Mouse (Mus musculus) G1E-ER4 (cell line): ENCODE data around the gene Sp2. TPM values are rescaled to one million over a fixed set of nuclear protein-coding genes. Genes with fewer than 3 reads are reported as not detected.
A peak's percentile ranks its signal among the peaks of the same experiment; 100 is the strongest.

Experiments used
- GATA1 ChIP-seq: IDR thresholded peaks from one replicate; pipeline ENCODE4 v1.8.0; 2012; ENCODE audit warnings: low read length, inconsistent platforms
- polyA plus RNA-seq: library from polyadenylated mRNA; stranded (reverse); fragments of >175 nt; gene quantifications from 2 replicates; pipeline ENCODE4 v1.2.3, GENCODE M21; 2012

The Sp2 gene
- polyA plus RNA-seq, 1 experiment: 55.9 TPM

DNA sequence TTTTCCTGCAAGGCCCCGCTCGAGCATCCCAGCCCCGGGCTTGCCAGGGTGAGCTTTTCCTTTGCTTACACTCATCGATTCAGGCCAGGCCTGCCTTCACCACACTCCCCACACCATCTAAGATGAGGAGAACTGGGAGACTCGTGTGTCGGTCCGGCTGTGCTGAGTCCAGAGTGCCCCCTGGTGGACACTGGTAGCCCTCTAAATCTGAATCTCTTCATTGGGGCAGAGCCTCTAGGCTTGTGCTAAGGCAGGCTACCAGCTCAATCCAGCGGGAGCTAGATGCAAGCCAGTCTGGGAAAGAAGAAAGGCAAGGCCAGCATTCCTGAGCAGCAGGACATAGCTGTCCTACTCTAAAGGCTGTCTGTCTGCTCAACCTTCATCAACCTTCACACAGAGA lies 19.2 kb downstream of the Sp2 start:
- no peak for TF ChIP-seq GATA1

DNA sequence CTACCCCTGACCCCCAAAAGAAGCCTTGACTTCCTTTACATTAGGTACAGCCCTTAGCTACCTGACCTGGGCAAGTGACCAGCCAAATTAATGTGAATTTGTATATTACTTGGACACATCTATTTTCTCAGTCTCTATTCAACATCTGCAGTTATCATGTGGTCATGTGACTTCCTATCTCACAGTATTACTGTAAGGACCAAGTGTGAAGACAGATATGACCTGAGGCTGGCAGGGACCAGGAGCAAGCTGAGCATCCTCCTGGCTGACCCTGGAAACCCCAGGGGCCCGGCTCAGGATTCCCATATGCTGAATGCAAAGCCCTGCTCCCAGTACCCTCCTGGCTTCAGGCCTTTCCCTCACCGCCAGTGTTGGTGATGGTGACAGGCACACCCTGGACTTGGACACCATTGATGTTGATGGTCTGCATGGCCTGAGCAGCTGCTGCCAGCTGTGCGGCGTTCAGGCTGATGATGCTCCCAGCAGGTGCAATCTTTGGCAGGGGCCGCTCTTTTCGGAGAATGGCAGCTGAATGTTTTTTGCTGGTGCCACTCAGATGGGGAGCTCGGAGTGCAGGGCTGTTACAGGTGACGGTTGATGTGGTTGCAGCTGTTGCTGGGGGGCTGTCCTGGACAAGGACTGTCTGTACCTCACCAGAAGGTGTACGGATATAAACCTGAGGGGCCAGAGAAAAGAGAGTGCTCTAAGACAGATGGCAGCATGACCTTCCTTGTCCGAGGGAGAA lies 25.5 kb downstream of the Sp2 start:
- TF ChIP-seq GATA1: no peak

- no peak for TF ChIP-seq GATA1
Measured at GRCm38 (mm10) chr11:96956009-96956724, 26.6 kb downstream of the Sp2 start.

DNA sequence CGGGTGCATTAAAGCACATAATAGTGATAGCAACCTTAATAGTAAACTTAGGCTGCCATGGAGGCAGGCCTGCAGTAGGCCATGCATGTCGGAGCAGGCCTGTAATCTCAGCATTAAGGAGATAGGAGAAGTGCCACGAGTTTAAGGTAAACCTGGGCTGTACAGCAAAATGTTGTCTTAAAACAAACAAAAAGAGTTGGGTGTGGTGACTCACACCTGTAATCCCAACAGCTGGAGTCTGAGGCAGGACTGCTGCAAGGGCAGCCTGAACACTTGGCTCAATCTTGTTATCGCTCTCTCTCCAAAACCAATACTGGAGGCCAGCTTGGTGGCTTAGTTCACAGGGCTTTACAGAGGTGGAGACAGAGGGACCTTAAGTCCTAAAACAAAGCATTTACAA lies 27.7 kb downstream of the Sp2 start:
- TF ChIP-seq GATA1: no peak

GRCm38 (mm10) chr11:96952896-96953295 lies 29.9 kb downstream of the Sp2 start:
- no peak for TF ChIP-seq GATA1

- TF ChIP-seq GATA1: no peak
Measured at GRCm38 (mm10) chr11:96952426-96952825, 30.3 kb downstream of the Sp2 start.

GRCm38 (mm10) chr11:96950767-96951166 lies 32.0 kb downstream of the Sp2 start:
- no peak for TF ChIP-seq GATA1

DNA sequence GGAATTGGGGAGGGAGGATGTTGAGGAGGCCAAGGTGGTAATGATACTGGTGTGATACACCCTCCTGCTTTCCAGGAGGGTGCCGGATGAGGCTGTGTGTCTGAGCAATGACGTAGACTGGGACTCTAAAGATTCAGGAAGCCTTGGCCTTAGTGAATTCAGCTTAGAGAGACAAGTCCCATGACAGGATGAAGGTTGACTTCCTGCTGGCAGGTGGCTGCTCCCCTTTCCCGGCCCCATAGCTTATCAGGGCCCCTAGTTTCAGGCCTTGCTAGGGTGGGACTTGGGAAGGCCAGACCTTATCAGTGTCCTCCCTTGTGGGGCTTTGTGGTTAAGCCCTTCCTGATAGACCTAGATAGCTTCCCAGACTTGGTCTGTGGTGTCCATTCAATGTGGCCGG lies 34.9 kb downstream of the Sp2 start:
- TF ChIP-seq GATA1: peak; percentile 99

DNA sequence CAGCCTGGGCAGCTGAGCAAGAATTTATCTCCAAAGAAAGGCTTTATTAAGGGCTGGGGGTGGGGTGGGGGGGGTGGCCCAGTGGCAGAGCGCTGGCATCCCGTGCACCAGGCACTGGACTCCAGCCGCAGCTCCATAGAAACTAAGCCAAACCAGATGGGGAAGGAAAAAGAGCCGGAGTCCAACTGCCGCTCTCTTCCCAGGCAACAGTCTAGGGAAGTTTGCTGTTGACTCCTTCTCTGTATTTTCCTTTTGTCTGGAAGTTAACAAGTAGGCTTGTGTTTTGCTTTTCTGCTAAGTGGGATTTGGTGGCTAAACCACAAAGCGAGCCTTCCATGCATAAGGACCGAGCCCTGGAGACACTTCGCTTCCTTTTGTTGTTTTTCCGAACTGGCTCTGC lies 36.3 kb downstream of the Sp2 start:
- TF ChIP-seq GATA1: no peak

DNA sequence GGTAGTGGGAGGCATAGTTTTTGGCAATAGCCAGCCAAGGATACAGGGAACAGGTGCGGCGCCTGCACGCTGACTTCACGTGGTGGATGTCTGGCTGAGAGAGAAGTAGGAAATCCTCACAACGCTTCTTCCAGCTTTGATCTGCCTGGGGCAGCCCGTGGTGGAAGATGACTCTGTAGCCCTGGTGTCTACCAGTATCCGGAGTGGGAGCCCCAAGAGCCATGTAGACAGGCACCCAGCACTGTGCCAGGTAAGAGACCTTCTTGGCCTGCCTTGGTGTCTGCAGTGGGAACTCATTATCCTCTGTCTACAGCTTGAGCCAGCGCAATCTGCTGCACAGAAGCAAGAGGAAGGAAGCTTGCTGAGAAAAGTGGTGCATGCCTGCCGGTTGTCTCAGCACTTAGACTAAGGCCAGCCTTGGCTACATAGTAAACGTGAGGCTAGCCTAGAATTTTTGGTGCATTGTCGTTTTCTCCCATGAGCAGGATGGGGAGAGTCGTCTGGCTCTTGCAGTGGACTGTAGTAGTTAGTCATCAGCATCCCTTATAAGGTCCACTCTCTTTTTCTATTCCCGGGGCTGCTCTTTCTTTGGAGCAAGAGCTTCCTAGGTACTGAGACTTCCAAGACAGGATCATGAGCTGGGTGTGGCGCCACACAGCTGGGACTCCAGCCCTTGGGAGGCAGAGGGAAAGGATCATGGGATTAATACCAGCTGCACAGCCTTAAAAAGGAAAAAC lies 37.7 kb downstream of the Sp2 start:
- TF ChIP-seq GATA1: no peak

DNA sequence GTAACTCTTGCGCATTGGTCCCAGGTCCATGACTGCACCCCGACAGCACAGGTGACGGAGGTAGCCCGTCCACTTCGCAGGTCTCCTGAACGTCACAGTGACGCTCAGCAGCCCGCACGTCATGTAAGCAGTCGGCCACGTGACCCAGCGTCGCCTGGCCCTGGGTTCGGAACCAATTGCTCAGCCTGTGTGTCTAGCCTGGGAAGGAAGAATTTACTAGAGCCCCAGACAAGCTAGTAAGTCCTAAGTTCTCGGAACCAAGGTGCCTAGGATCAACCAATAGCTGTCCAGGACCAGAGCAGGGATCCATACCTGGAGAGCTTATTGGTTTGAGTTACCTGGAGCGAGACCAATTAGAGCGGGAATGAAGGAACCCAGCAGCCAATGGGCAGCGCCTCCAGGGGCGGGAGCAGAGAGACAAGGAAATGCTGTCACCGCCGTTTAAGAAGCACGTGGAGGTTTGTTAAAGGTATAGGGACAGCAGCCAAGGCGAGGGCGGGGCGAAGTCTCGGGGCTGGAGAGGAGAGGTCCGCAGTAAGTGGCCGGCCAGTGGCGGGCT lies 38.9 kb downstream of the Sp2 start, which contains the start of gene Pnpo:
Pnpo (minus strand) TSS at position 241 of the 559 bp plus-strand sequence.
- no peak for TF ChIP-seq GATA1

DNA sequence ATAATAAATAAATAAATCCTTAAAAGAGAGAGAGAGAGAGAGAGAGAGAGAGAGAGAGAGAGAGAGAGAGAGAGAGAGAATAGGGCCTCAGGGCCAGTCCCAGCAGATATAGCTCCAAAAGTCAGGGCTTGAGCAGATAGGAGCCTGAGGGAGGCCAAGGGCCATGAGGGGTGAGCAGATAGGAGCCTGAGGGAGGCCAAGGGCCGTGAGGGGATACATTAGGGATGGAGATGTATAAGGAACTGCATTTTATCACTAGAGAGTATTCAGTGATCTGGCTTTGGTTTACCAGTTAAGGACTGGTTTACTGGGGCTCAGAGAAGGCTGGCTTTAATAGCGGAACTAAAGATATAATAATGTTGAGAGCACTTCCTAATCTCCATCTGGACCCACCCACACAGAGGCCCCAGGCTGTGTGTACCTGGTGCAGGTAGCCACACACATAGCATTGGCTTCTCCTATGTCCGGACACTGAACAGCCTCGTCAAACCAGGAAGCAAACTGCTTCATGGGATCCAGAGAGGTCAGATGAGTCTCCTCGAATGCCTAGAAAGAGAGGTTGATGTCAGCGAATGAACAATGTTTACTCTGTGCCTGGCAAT lies 40.7 kb downstream of the Sp2 start:
- TF ChIP-seq GATA1: no peak

DNA sequence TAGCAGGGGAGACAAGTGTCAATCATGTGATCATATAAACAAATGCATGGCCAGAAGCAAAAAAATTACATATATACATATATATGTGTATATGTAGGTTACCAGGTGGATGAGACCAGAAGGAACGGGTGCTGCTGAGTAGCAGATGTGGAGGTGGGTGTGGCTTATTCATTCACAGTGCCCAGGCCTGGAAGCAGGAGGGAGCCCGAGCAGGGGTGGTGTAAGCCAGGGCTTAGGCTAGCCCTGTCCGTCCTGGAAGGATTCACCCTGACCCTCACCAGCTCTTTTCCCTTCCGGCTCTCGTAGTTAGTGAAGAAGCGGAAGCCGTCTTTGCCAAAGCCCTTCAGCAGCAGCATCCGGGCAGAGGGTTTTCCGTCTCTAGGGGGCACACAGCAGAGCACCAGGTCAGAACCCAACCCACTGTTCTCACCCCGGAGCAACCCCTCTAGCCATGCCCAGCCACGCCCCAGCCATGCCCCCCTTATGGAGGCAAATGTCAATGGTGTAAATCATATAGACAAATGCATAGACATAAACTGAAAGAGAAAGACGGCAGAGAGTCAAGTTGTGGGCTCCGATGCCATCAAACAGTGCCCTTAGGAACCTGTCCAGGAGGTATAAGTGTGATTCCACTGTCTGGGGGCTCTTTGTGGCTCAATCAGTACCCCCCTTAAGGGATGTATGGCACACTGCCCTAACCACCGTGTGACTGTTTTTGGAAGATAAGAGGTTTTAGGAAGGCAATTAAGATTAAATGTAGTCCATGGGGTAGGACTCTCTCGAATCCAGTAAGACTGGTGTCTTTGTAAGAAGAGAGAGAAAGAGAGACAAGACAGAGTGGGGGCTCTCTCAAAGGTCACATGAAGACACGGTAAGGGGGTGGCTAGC lies 41.9 kb downstream of the Sp2 start:
- TF ChIP-seq GATA1: peak; percentile 44

DNA sequence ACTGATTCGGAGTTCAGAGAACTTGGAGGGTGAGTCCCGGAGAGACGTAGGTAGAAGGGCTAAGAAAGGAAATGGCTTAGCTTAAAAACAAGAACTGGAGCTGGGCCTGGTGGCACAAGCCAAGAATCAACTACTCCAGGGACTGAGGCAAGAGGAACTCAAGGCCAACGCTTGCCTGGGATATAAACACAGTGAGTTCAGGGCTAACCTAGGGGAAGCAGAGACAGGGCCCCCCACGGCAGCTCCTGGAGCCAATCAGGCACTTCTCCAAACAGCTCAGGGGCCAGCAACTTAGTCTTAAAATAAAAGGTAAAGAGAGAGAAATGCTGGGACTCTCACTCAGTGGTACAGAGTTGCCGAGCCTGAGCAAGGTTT lies 44.3 kb downstream of the Sp2 start:
- no peak for TF ChIP-seq GATA1
